Mouse (Mus musculus): ENCODE measurements at regions not wholly inside any gene's neighbourhood (a gene's known extent, or its start where the extent isn't known, plus 50 kb on each side); places are given as distances from the start of the nearest gene placed in this dataset.

GRCm38 (mm10) chr9:90791871-90792270 is 521.3 kb upstream of the Tbc1d2b start:
- peak; percentile 20 for DNase-seq (ENCODE audit: low spot score)
- H3K9ac ChIP-seq (ENCODE audit: low read length): no peak overlapping the region
- H3K27ac ChIP-seq (ENCODE audit: low read depth, low read length): no peak overlapping the region
- H3K9me3 ChIP-seq (replicated peaks; ENCODE audit: control insufficient read depth, low read length): no peaks in the 10 kb centered on the region
- H3K36me3 ChIP-seq (ENCODE audit: control insufficient read depth, insufficient read depth, low read length): no peaks in the 10 kb centered on the region
- H3K4me1 ChIP-seq (ENCODE audit: control insufficient read depth, insufficient read depth, low read length): no peaks in the 10 kb centered on the region
- 54% methylated on average over 2 of the region's 2 CpGs for WGBS
- H3K4me3 ChIP-seq (ENCODE audit: low read depth, low read length): no peak overlapping the region
- H3K27me3 ChIP-seq (replicated peaks; ENCODE audit: control insufficient read depth, insufficient read depth, low read length): no peaks in the 10 kb centered on the region
- no peak overlapping the region for H3K4me2 ChIP-seq (ENCODE audit: low read length)
- ATAC-seq: no peak

- H3K9me3 ChIP-seq (replicated peaks; ENCODE audit: control insufficient read depth, low read length): no peaks in the 10 kb centered on the region
- no peak overlapping the region for H3K27ac ChIP-seq (ENCODE audit: low read depth, low read length)
- DNase-seq (ENCODE audit: low spot score) (peak; percentile 70), ATAC-seq (peak; percentile 42; the same call in 1 of the 2 replicates)
- H3K9ac ChIP-seq (ENCODE audit: low read length): no peak overlapping the region
- H3K27me3 ChIP-seq (replicated peaks; ENCODE audit: control insufficient read depth, insufficient read depth, low read length): no peaks in the 10 kb centered on the region
- no peaks in the 10 kb centered on the region for H3K36me3 ChIP-seq (ENCODE audit: control insufficient read depth, insufficient read depth, low read length)
- no peak overlapping the region for H3K4me2 ChIP-seq (ENCODE audit: low read length)
- no peak overlapping the region for H3K4me3 ChIP-seq (ENCODE audit: low read depth, low read length)
- H3K4me1 ChIP-seq (ENCODE audit: control insufficient read depth, insufficient read depth, low read length): no peaks in the 10 kb centered on the region
- 35% methylated on average over 4 of the region's 4 CpGs for WGBS
These were observed 545.4 kb upstream of the Zic4 start for GRCm38 (mm10) chr9:90816844-90817243.

DNA sequence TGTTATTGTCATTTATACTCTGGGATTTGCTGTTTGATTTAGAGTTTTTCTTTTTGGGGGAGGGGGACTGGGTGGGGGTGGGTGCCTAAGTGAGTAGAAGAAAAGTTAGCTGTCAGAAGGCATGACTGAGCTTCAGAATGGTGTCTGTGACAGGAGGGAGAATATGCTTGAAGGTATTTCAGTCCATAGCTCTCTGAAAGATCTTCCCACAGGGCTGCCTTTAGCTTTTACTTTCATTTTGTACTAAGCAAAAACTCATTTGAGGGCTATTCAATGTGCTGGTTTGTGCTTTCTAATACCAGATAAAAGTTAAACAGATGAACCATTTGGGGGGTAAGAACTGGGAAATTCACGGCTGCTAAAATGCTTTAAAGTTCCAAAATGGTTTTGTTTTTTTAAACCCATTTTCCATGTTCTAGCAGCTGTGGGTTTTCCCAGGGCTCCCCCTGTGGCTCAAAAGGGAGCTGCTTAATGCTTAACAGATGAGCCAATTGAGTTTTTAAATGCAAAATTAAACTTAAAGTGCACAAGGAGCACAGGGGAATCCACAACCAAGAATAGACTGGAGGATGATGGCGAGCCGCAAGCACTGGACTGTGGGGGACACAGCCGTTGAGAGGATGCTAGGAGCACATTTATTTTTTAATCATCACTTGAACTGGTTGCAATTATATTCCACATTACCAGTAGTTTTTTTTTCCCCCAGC is 538.5 kb upstream of the Zic4 start:
- H3K27ac ChIP-seq (ENCODE audit: low read depth, low read length): no peak overlapping the region
- ATAC-seq (no peak), DNase-seq (ENCODE audit: low spot score) (no peak)
- WGBS: 73% methylated on average over 4 of the region's 4 CpGs
- no peak overlapping the region for H3K4me3 ChIP-seq (ENCODE audit: low read depth, low read length)
- H3K4me2 ChIP-seq (ENCODE audit: low read length): no peak overlapping the region
- H3K27me3 ChIP-seq (replicated peaks; ENCODE audit: control insufficient read depth, insufficient read depth, low read length): no peaks in the 10 kb centered on the region
- no peaks in the 10 kb centered on the region for H3K9me3 ChIP-seq (replicated peaks; ENCODE audit: control insufficient read depth, low read length)
- no peak overlapping the region for H3K9ac ChIP-seq (ENCODE audit: low read length)
- H3K36me3 ChIP-seq (ENCODE audit: control insufficient read depth, insufficient read depth, low read length): no peaks in the 10 kb centered on the region
- H3K4me1 ChIP-seq (ENCODE audit: control insufficient read depth, insufficient read depth, low read length): no peaks in the 10 kb centered on the region

DNA sequence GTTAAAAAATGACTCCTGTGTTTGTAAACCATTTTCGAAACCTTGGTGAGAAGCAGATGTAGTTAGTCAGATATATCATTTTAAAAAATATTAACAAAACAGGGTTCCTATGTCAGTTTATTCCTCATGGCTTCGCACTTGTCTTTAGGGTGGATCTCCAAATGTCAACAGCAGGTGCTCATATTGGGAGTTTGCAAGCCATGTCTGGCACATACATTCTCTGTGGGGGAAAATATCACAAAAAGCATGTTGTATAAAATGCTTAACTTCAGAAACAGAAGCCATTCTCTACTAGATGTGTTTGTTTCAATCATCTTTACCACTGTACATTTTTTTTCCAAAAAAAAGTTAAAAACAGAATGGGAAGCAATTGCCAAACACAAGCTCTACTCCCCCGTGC is 534.7 kb upstream of the Zic4 start:
- WGBS: 77% methylated on average over 3 of the region's 3 CpGs
- no peak overlapping the region for H3K4me2 ChIP-seq (ENCODE audit: low read length)
- H3K9ac ChIP-seq (ENCODE audit: low read length): no peak overlapping the region
- H3K9me3 ChIP-seq (replicated peaks; ENCODE audit: control insufficient read depth, low read length): no peaks in the 10 kb centered on the region
- H3K4me1 ChIP-seq (ENCODE audit: control insufficient read depth, insufficient read depth, low read length): no peaks in the 10 kb centered on the region
- no peaks in the 10 kb centered on the region for H3K27me3 ChIP-seq (replicated peaks; ENCODE audit: control insufficient read depth, insufficient read depth, low read length)
- no peaks in the 10 kb centered on the region for H3K36me3 ChIP-seq (ENCODE audit: control insufficient read depth, insufficient read depth, low read length)
- no peak overlapping the region for H3K4me3 ChIP-seq (ENCODE audit: low read depth, low read length)
- no peak overlapping the region for H3K27ac ChIP-seq (ENCODE audit: low read depth, low read length)
- ATAC-seq (no peak), DNase-seq (ENCODE audit: low spot score) (no peak)

DNA sequence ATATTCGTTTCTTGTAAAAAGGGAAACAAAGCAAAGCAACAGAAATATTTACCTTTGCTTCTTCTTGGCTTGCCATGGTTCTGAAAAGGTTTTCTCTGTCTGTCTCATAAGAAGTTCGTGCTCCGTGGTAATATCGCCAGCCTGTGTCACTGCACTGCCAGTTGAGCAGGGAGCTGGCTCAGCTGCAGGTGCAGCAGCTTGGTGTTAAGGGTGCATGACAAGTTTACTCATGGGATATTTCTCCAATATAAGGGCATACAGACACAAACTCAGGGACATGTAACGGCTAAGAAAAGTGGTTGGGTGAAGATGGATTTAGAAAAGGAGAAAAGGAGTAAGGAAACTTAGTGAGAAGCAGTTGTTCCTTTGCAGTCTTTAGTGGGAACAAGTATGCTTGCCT is 533.5 kb upstream of the Zic4 start:
- Histone ChIP-seq H3K27me3 (replicated peaks; ENCODE audit: control insufficient read depth, insufficient read depth, low read length) (no peaks in the 10 kb centered on the region), H3K27ac (ENCODE audit: low read depth, low read length) (0 out of 2 replicates have a peak overlapping the region, but pooled peaks have one; percentile 9), H3K4me1 (ENCODE audit: control insufficient read depth, insufficient read depth, low read length) (no peaks in the 10 kb centered on the region), H3K4me3 (ENCODE audit: low read depth, low read length) (0 out of 2 replicates have a peak overlapping the region, but pooled peaks have one; percentile 2), H3K9ac (ENCODE audit: low read length) (no peak overlapping the region), H3K9me3 (replicated peaks; ENCODE audit: control insufficient read depth, low read length) (no peaks in the 10 kb centered on the region), H3K4me2 (ENCODE audit: low read length) (0 out of 2 replicates have a peak overlapping the region, but pooled peaks have one; percentile 8), H3K36me3 (ENCODE audit: control insufficient read depth, insufficient read depth, low read length) (no peaks in the 10 kb centered on the region)
- 33% methylated on average over 5 of the region's 5 CpGs for WGBS
- ATAC-seq: no peak
- peak; percentile 25 for DNase-seq (ENCODE audit: low spot score)

DNA sequence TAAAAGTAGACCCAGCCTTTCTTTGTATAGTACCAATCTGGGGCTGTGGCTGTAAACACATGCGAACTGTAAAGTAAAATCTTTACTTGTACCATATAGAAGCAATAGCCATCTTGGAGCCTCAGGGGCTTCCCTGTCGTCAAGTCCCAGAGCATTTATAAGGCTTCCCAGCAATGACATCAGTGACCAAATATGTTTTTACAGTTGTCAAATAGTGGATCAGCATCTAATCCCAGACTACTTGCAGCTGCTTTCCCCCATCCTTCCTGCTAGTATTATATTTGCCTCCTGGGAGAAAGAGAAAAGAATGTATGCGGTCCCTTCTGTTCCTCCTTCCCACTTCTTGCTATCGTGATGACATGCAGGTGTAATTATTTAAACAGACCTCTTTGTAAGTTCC is 531.5 kb upstream of the Zic4 start:
- Histone ChIP-seq H3K9me3 (replicated peaks; ENCODE audit: control insufficient read depth, low read length) (no peaks in the 10 kb centered on the region), H3K36me3 (ENCODE audit: control insufficient read depth, insufficient read depth, low read length) (no peaks in the 10 kb centered on the region), H3K4me2 (ENCODE audit: low read length) (no peak overlapping the region), H3K4me1 (ENCODE audit: control insufficient read depth, insufficient read depth, low read length) (no peaks in the 10 kb centered on the region), H3K4me3 (ENCODE audit: low read depth, low read length) (no peak overlapping the region), H3K27ac (ENCODE audit: low read depth, low read length) (no peak overlapping the region), H3K27me3 (replicated peaks; ENCODE audit: control insufficient read depth, insufficient read depth, low read length) (no peaks in the 10 kb centered on the region), H3K9ac (ENCODE audit: low read length) (no peak overlapping the region)
- DNase-seq (ENCODE audit: low spot score) (no peak), ATAC-seq (no peak)
- WGBS: 58% methylated on average over 4 of the region's 4 CpGs

- H3K4me1 ChIP-seq (ENCODE audit: control insufficient read depth, insufficient read depth, low read length): no peaks in the 10 kb centered on the region
- no peak overlapping the region for H3K9ac ChIP-seq (ENCODE audit: low read length)
- DNase-seq (ENCODE audit: low spot score): peak; percentile 52
- no peak overlapping the region for H3K27ac ChIP-seq (ENCODE audit: low read depth, low read length)
- H3K27me3 ChIP-seq (replicated peaks; ENCODE audit: control insufficient read depth, insufficient read depth, low read length): no peaks in the 10 kb centered on the region
- H3K4me2 ChIP-seq (ENCODE audit: low read length): no peak overlapping the region
- H3K4me3 ChIP-seq (ENCODE audit: low read depth, low read length): no peak overlapping the region
- ATAC-seq: peak; percentile 30; the same call in 1 of the 2 replicates
- no peaks in the 10 kb centered on the region for H3K9me3 ChIP-seq (replicated peaks; ENCODE audit: control insufficient read depth, low read length)
- no peaks in the 10 kb centered on the region for H3K36me3 ChIP-seq (ENCODE audit: control insufficient read depth, insufficient read depth, low read length)
- WGBS: 2% methylated on average over 3 of the region's 3 CpGs
These were observed 528.3 kb upstream of the Zic4 start for GRCm38 (mm10) chr9:90833743-90834539.

DNA sequence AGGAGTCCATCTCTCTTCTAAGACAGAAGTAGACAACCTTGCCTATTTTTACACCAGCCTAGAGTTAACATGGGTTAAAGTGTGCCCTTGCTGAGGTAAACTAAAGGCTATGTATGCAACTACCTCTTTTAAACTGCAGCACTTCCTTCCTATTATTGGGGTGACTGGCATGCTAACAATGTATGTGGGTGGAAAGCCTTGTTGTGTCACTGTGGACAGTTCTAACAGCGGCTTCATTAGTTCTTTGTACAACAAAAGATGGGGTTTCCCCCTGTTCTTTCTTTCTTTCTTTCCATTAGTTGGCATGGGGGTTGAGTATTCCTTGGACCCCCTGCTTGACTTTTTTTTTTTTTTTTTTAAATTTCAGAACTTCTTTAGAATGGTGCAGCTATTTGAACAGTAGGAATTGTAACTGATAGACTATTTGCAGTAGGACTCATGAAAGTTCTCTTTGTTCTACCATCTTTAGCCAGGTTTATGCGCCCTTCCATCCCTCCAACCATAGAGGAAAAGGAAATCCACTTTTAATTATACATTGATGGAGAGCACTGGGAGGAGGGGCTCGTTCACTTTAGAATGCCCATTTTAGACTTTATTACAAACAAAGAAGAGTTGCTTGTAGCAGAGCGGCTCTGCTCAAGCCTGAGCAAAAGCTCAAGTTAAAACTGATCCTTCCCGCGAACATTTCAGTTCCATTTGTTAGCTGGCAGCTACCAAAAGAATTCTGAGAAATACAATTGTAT is 523.9 kb upstream of the Zic4 start:
- H3K36me3 ChIP-seq (ENCODE audit: control insufficient read depth, insufficient read depth, low read length): no peaks in the 10 kb centered on the region
- H3K9ac ChIP-seq (ENCODE audit: low read length): no peak overlapping the region
- H3K4me3 ChIP-seq (ENCODE audit: low read depth, low read length): no peak overlapping the region
- no peak overlapping the region for H3K27ac ChIP-seq (ENCODE audit: low read depth, low read length)
- no peaks in the 10 kb centered on the region for H3K27me3 ChIP-seq (replicated peaks; ENCODE audit: control insufficient read depth, insufficient read depth, low read length)
- no peak overlapping the region for H3K4me2 ChIP-seq (ENCODE audit: low read length)
- no peaks in the 10 kb centered on the region for H3K9me3 ChIP-seq (replicated peaks; ENCODE audit: control insufficient read depth, low read length)
- peak; percentile 45 for ATAC-seq
- DNase-seq (ENCODE audit: low spot score): peak; percentile 40
- H3K4me1 ChIP-seq (ENCODE audit: control insufficient read depth, insufficient read depth, low read length): no peaks in the 10 kb centered on the region
- whole genome bisulfite sequencing: 2% methylated on average over 6 of the region's 6 CpGs

Measured in forebrain, embryonic 14.5 days (tissue).